Mouse (Mus musculus): ENCODE results near the gene Gpr149.

DNA sequence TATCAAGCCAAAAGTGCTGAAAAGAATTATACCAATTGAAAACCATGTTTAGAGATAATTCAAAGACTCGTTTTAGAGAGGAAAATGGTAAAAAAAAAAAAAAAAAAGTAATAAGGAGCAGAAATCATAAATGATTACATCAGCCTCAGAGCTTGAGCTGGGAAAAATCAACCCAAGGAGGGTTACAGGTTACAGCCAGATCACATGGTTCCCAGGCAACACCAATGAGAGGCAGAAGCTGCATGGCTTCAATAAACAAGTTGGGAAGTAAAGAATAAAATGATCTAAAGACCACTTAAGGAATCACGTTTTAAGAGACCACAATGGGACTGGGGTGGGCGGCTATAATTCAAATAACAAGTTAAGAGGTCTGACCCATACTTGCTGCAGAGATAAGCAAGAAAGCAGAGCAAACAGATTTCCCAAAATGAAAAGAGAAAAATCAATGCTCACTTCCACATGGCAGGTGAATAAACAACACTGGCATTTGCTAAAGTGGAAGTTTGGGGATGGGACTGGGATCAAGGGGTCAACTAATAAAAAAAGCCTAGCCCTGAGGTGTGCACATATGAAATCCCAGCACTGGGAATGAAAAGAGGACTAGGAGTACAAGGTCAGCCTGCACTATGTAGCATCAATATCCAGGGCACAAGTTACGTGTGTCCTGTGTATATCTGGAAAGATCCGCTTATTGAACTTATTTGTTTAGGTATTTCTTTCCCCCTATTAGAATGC lies 99.6 kb downstream of the Gpr149 start:
- TF ChIP-seq CTCF (conservative IDR thresholded peaks at IDR 0.05; ENCODE audit: low read length): no peak
- no peak for TF ChIP-seq NANOG (IDR thresholded peaks at IDR 0.05; ENCODE audit: borderline replicate concordance, low read length)
